Mouse (Mus musculus) retina, postnatal 1 day (tissue): ENCODE results near the gene Unkl.
A peak's percentile ranks its signal among the peaks of the same experiment; 100 is the strongest.

Experiments
- DNase-seq: peaks from one replicate; pipeline ENCODE4 v3.0.0-alpha.2; 2012

Unkl gene

GRCm38 (mm10) chr17:25188150-25189031 is at the start of gene Unkl:
Gene Unkl (plus strand): TSS chr17:25188397.
- peak; percentile 81 for DNase-seq

GRCm38 (mm10) chr17:25138803-25139202 is 49.4 kb upstream of the Unkl start:
- no peak for DNase-seq

- peak; percentile 19 for DNase-seq
Observed at GRCm38 (mm10) chr17:25139960-25140359, 48.2 kb upstream of the Unkl start.

- DNase-seq: no peak
Observed at GRCm38 (mm10) chr17:25162161-25162560, 26.0 kb upstream of the Unkl start, which contains the start of gene Ccdc154. Gene Ccdc154 (plus strand): TSS chr17:25162461.

- no peak for DNase-seq
Observed at GRCm38 (mm10) chr17:25163387-25163786, 24.8 kb upstream of the Unkl start.

GRCm38 (mm10) chr17:25164770-25165169 is 23.4 kb upstream of the Unkl start:
- no peak for DNase-seq

GRCm38 (mm10) chr17:25165970-25166671 is 22.1 kb upstream of the Unkl start:
- DNase-seq: no peak

GRCm38 (mm10) chr17:25169706-25170105 is 18.5 kb upstream of the Unkl start:
- no peak for DNase-seq

- no peak for DNase-seq
Observed at GRCm38 (mm10) chr17:25172558-25172957, 15.6 kb upstream of the Unkl start.

GRCm38 (mm10) chr17:25175411-25175810 is 12.8 kb upstream of the Unkl start, which contains the start of gene Gm38655:
Gene Gm38655 (minus strand): TSS chr17:25175471.
- DNase-seq: no peak

GRCm38 (mm10) chr17:25183232-25183631 is 5.0 kb upstream of the Unkl start:
- no peak for DNase-seq

GRCm38 (mm10) chr17:25184129-25184691 is 4.0 kb upstream of the Unkl start, which contains the start of gene BC003965:
Gene BC003965 (plus strand): TSS chr17:25184554.
- peak; percentile 99 for DNase-seq

GRCm38 (mm10) chr17:25184961-25185360 is 3.2 kb upstream of the Unkl start:
- no peak for DNase-seq

GRCm38 (mm10) chr17:25187784-25188149 is 430 bp upstream of the Unkl start:
- DNase-seq: no peak

- no peak for DNase-seq
Observed at GRCm38 (mm10) chr17:25189091-25189490, 894 bp downstream of the Unkl start.

- no peak for DNase-seq
Observed at GRCm38 (mm10) chr17:25202401-25202800, 14.2 kb downstream of the Unkl start.

- DNase-seq: no peak
Observed at GRCm38 (mm10) chr17:25210006-25210405, 21.8 kb downstream of the Unkl start.

- no peak for DNase-seq
Observed at GRCm38 (mm10) chr17:25210680-25211466, 22.7 kb downstream of the Unkl start.

- DNase-seq: no peak
Observed at GRCm38 (mm10) chr17:25211705-25212104, 23.5 kb downstream of the Unkl start.

GRCm38 (mm10) chr17:25215431-25215830 is 27.2 kb downstream of the Unkl start:
- no peak for DNase-seq

GRCm38 (mm10) chr17:25218967-25219366 is 30.8 kb downstream of the Unkl start:
- no peak for DNase-seq

- DNase-seq: no peak
Observed at GRCm38 (mm10) chr17:25219492-25220295, 31.5 kb downstream of the Unkl start.
